Mouse (Mus musculus) retina, adult 2 months (tissue): ENCODE results near the gene Gucy1b2.

Experiments used
- DNase-seq: peaks from one replicate; pipeline ENCODE4 v3.0.0-alpha.2; 2012; ENCODE audit warnings: low read depth, low spot score

Gucy1b2 gene

GRCm38 (mm10) chr14:62374001-62374400 is 82.1 kb downstream of the Gucy1b2 start:
- no peak for DNase-seq

GRCm38 (mm10) chr14:62370819-62371218 is 85.3 kb downstream of the Gucy1b2 start:
- DNase-seq: no peak

GRCm38 (mm10) chr14:62363774-62364173 is 92.3 kb downstream of the Gucy1b2 start:
- DNase-seq: no peak

- DNase-seq: no peak
Observed at GRCm38 (mm10) chr14:62361263-62361980, 94.7 kb downstream of the Gucy1b2 start.

GRCm38 (mm10) chr14:62355201-62355600 is 100.9 kb downstream of the Gucy1b2 start:
- no peak for DNase-seq

GRCm38 (mm10) chr14:62353793-62354192 is 102.3 kb downstream of the Gucy1b2 start:
- no peak for DNase-seq

GRCm38 (mm10) chr14:62353372-62353771 is 102.7 kb downstream of the Gucy1b2 start:
- no peak for DNase-seq

GRCm38 (mm10) chr14:62350890-62351289 is 105.2 kb downstream of the Gucy1b2 start:
- DNase-seq: no peak

GRCm38 (mm10) chr14:62350186-62350585 is 105.9 kb downstream of the Gucy1b2 start:
- DNase-seq: no peak

- DNase-seq: no peak
Observed at GRCm38 (mm10) chr14:62349786-62350185, 106.3 kb downstream of the Gucy1b2 start.

GRCm38 (mm10) chr14:62347103-62347502 is 109.0 kb downstream of the Gucy1b2 start:
- DNase-seq: no peak

GRCm38 (mm10) chr14:62346570-62346969 is 109.5 kb downstream of the Gucy1b2 start:
- no peak for DNase-seq
